In genomic region chr11:120957731-120958257, GRCm38 (mm10) we compare ENCODE assay signal across 10 mouse cellular contexts. TPM values are rescaled to one million over a fixed set of nuclear protein-coding genes. Genes with fewer than 3 reads are reported as not detected.
DNase-seq lines count a peak whose midpoint lies in the region; ATAC-seq and TF ChIP-seq lines count a peak whose summit lies in the region.
"Had no signal": no experiment of that assay in that cellular context is flagged by ENCODE, and none has a peak within 500 bp of the region (broad histone marks: within the 10 kb centered on the region; RNA-seq: fewer than 3 reads in every experiment).

No protein-coding gene starts in this region.

- TF ChIP-seq CTCF in liver, postnatal 0 days (IDR thresholded peaks at IDR 0.05; ENCODE audit: low read depth) = no peak
- no peak for TF ChIP-seq CTCF in stomach, postnatal 0 days (IDR thresholded peaks at IDR 0.05; ENCODE audit: low read depth)

- no peak; the same call in 1 of the 2 replicates for ATAC-seq in liver, postnatal 0 days
- ATAC-seq in stomach, postnatal 0 days (ENCODE audit: low FRiP score, low TSS enrichment) = no peak
- ATAC-seq in hindbrain, embryonic 12.5 days (ENCODE audit: low FRiP score) = no peak

- peak; percentile 95 for DNase-seq in heart, adult 11 months
- DNase-seq in heart, postnatal 25 days (ENCODE audit: low spot score) = no peak
- peak; percentile 52 to 53 for DNase-seq in right cerebral cortex, postnatal 10 days (ENCODE audit: low spot score in 2 of 2)
- DNase-seq in right cerebral cortex, adult 2 months (ENCODE audit: low spot score in 2 of 2) = no peak
- DNase-seq in liver, postnatal 0 days = peak; percentile 38
- peak; percentile 17 for DNase-seq in stomach, postnatal 0 days (ENCODE audit: low spot score)
- no peak for DNase-seq in right cerebral cortex, postnatal 4 days

- peak overlapping the region; percentile 30; the same call in 1 of the 2 replicates for H3K27ac ChIP-seq in liver, postnatal 0 days (ENCODE audit: low read depth)
- H3K27ac ChIP-seq in stomach, postnatal 0 days (replicated peaks) = 0 out of 2 replicates have a peak overlapping the region, but pooled peaks have one; percentile 36
- no peak overlapping the region for H3K27ac ChIP-seq in hindbrain, embryonic 12.5 days
- H3K27ac ChIP-seq: liver, embryonic 14.5 days; neural tube, embryonic 15.5 days had no signal

- no peaks in the 10 kb centered on the region for H3K9me3 ChIP-seq in liver, postnatal 0 days (ENCODE audit: low read length)
- no peaks in the 10 kb centered on the region for H3K9me3 ChIP-seq in stomach, postnatal 0 days (ENCODE audit: control insufficient read depth, low read length)
- no peaks in the 10 kb centered on the region for H3K9me3 ChIP-seq in hindbrain, embryonic 12.5 days (replicated peaks)
- H3K9me3 ChIP-seq: neural tube, embryonic 15.5 days had no signal

- peaks cover 7% of the 10 kb centered on the region; the same call in 1 of the 2 replicates for H3K4me1 ChIP-seq in liver, postnatal 0 days (ENCODE audit: insufficient read depth)
- no peaks in the 10 kb centered on the region for H3K4me1 ChIP-seq in stomach, postnatal 0 days (replicated peaks; ENCODE audit: control insufficient read depth, insufficient read depth)
- H3K4me1 ChIP-seq in hindbrain, embryonic 12.5 days = no peaks in the 10 kb centered on the region
- H3K4me1 ChIP-seq: neural tube, embryonic 15.5 days had no signal

- H3K4me3 ChIP-seq in liver, postnatal 0 days (ENCODE audit: low read depth, low read length) = no peak overlapping the region
- no peak overlapping the region for H3K4me3 ChIP-seq in stomach, postnatal 0 days (ENCODE audit: low read depth, low read length)
- H3K4me3 ChIP-seq in hindbrain, embryonic 12.5 days = no peak overlapping the region
- H3K4me3 ChIP-seq: neural tube, embryonic 15.5 days had no signal

- no peak for TF ChIP-seq EP300 in liver, postnatal 0 days (IDR thresholded peaks at IDR 0.05; ENCODE audit: low read depth)
- TF ChIP-seq EP300 in stomach, postnatal 0 days (optimal IDR thresholded peaks at IDR 0.05) = no peak

- H3K4me2 ChIP-seq in liver, postnatal 0 days (ENCODE audit: low read depth, low read length) = no peak overlapping the region
- no peak overlapping the region for H3K4me2 ChIP-seq in stomach, postnatal 0 days (replicated peaks; ENCODE audit: low read depth)
- H3K4me2 ChIP-seq in hindbrain, embryonic 12.5 days (replicated peaks) = no peak overlapping the region
- H3K4me2 ChIP-seq: neural tube, embryonic 15.5 days had no signal

- peaks cover 67% of the 10 kb centered on the region for H3K36me3 ChIP-seq in liver, postnatal 0 days (replicated peaks; ENCODE audit: insufficient read depth, low read length)
- H3K36me3 ChIP-seq in stomach, postnatal 0 days (ENCODE audit: control insufficient read depth, insufficient read depth, low read length) = peaks cover 8% of the 10 kb centered on the region
- peaks cover 66% of the 10 kb centered on the region for H3K36me3 ChIP-seq in hindbrain, embryonic 12.5 days

- H3K27me3 ChIP-seq in liver, postnatal 0 days (ENCODE audit: insufficient read depth, low read length) = no peaks in the 10 kb centered on the region
- no peaks in the 10 kb centered on the region for H3K27me3 ChIP-seq in stomach, postnatal 0 days (ENCODE audit: control insufficient read depth, insufficient read depth, low read length)
- H3K27me3 ChIP-seq in hindbrain, embryonic 12.5 days = no peaks in the 10 kb centered on the region
- H3K27me3 ChIP-seq: neural tube, embryonic 15.5 days had no signal

- intact Hi-C loops in heart, postnatal 25 days (cut with DNase I) = no loop called here

- WGBS in liver, postnatal 0 days (ENCODE audit: insufficient replicate concordance) = 48% methylated on average over 15 of the region's 15 CpGs
- WGBS in stomach, postnatal 0 days = 60% methylated on average over 15 of the region's 15 CpGs
- 75% methylated on average over 15 of the region's 15 CpGs for WGBS in hindbrain, embryonic 12.5 days

- no peak overlapping the region for H3K9ac ChIP-seq in liver, postnatal 0 days (replicated peaks)
- no peak overlapping the region for H3K9ac ChIP-seq in stomach, postnatal 0 days (ENCODE audit: low read length)
- no peak overlapping the region for H3K9ac ChIP-seq in hindbrain, embryonic 12.5 days
- H3K9ac ChIP-seq: liver, embryonic 14.5 days; neural tube, embryonic 15.5 days had no signal

RNA-seq across cellular contexts. Expression of gene Slc16a3, which starts 9.5 kb away (rescaled TPM):
- 1 to 10 TPM in 1 of 2 experiments, under 1 TPM in 1; 0.87 to 2.1 TPM for total RNA-seq in heart, postnatal 25 days (2021)
- polyA plus RNA-seq in liver, postnatal 0 days (2015; fragmentation: Nextera tagmentation; extraction: Ambion mirVana) = 9.9 and 13.9 TPM in 2 replicates
- polyA plus RNA-seq in stomach, postnatal 0 days (2015; fragmentation: Nextera tagmentation; extraction: Ambion mirVana) = 7.2 and 10.0 TPM in 2 replicates
- 43.9 and 45.9 TPM in 2 replicates for polyA plus RNA-seq in hindbrain, embryonic 12.5 days (2016; fragmentation: Nextera tagmentation; extraction: Ambion mirVana)

RNA-seq across cellular contexts. Expression of gene Ccdc57, which starts 25.1 kb away (rescaled TPM):
- 1 to 10 TPM; 1.2 to 1.3 TPM for total RNA-seq in heart, postnatal 25 days (2021)
- 1.2 and 1.4 TPM in 2 replicates for polyA plus RNA-seq in liver, postnatal 0 days (2015; fragmentation: Nextera tagmentation; extraction: Ambion mirVana)
- polyA plus RNA-seq in stomach, postnatal 0 days (2015; fragmentation: Nextera tagmentation; extraction: Ambion mirVana) = 1.1 and 1.4 TPM in 2 replicates
- 6.0 TPM in 2 replicates for polyA plus RNA-seq in hindbrain, embryonic 12.5 days (2016; fragmentation: Nextera tagmentation; extraction: Ambion mirVana)

RNA-seq across cellular contexts. Expression of gene Csnk1d, which starts 33.3 kb away (rescaled TPM):
- total RNA-seq in heart, postnatal 25 days (2021) = 10 to 100 TPM; 50.7 to 56.5 TPM
- 29.9 and 30.0 TPM in 2 replicates for polyA plus RNA-seq in liver, postnatal 0 days (2015; fragmentation: Nextera tagmentation; extraction: Ambion mirVana)
- 60.7 and 63.8 TPM in 2 replicates for polyA plus RNA-seq in stomach, postnatal 0 days (2015; fragmentation: Nextera tagmentation; extraction: Ambion mirVana)
- 171 TPM in 2 replicates for polyA plus RNA-seq in hindbrain, embryonic 12.5 days (2016; fragmentation: Nextera tagmentation; extraction: Ambion mirVana)

Comparison
In these comparisons a context has a peak if more than half of its experiments do, and no peak if none do; other contexts are left out.
1. DNase-seq: peak in heart, adult 11 months (single experiment), right cerebral cortex, postnatal 10 days (2 of 2), liver, postnatal 0 days (single experiment) and stomach, postnatal 0 days (single experiment); none in heart, postnatal 25 days (single experiment), right cerebral cortex, adult 2 months (0 of 2) and right cerebral cortex, postnatal 4 days (single experiment).